Mouse (Mus musculus): ENCODE data around the gene Arhgap33.
"Not testable (repeated sequence)": the region's sequence is repeated elsewhere in the genome, so short reads cannot be mapped to it uniquely, and the experiment has no call there.

Arhgap33 gene

GRCm38 (mm10) chr7:30495506-30496042, 39.3 kb downstream of the Arhgap33 start:
- DNase-seq (ENCODE audit: low spot score in 2 of 2): not testable (repeated sequence)

GRCm38 (mm10) chr7:30493401-30493931, 41.4 kb downstream of the Arhgap33 start, which contains the start of gene Prodh2:
Prodh2 (plus strand) TSS chr7:30493622.
- DNase-seq (ENCODE audit: low spot score in 2 of 2): no peak

- DNase-seq (ENCODE audit: low spot score in 2 of 2): peak; percentile 37 to 54
These were observed 42.1 kb downstream of the Arhgap33 start for GRCm38 (mm10) chr7:30492765-30493164.

GRCm38 (mm10) chr7:30490957-30491307, 43.9 kb downstream of the Arhgap33 start:
- DNase-seq (ENCODE audit: low spot score in 2 of 2): no peak

- no peak for DNase-seq (ENCODE audit: low spot score in 2 of 2)
These were observed 44.5 kb downstream of the Arhgap33 start for GRCm38 (mm10) chr7:30490251-30490956.

GRCm38 (mm10) chr7:30484250-30484649, 50.6 kb downstream of the Arhgap33 start:
- DNase-seq (ENCODE audit: low spot score in 2 of 2): no peak

GRCm38 (mm10) chr7:30477415-30478381, 57.2 kb downstream of the Arhgap33 start:
- no peak for DNase-seq (ENCODE audit: low spot score in 2 of 2)

GRCm38 (mm10) chr7:30476136-30476535, 58.7 kb downstream of the Arhgap33 start:
- DNase-seq (ENCODE audit: low spot score in 2 of 2): not testable (repeated sequence)

GRCm38 (mm10) chr7:30474999-30475398, 59.9 kb downstream of the Arhgap33 start:
- DNase-seq (ENCODE audit: low spot score in 2 of 2): no peak

- no peak for DNase-seq (ENCODE audit: low spot score in 2 of 2)
These were observed 62.4 kb downstream of the Arhgap33 start for GRCm38 (mm10) chr7:30472411-30472810.

Data from heart, adult 9 months (tissue).